Mouse (Mus musculus) urinary bladder, adult 18-20 months (tissue): ENCODE results near the gene Isg20l2.
"Not testable (repeated sequence)": the region's sequence is repeated elsewhere in the genome, so short reads cannot be mapped to it uniquely, and the experiment has no call there.

Experiments used
- DNase-seq, 2 experiments: peaks; one replicate each; pipeline ENCODE4 v3.0.0; 2022; ENCODE audit warnings: low spot score in 2 of 2, mixed read lengths in 2 of 2

Isg20l2 gene

DNA sequence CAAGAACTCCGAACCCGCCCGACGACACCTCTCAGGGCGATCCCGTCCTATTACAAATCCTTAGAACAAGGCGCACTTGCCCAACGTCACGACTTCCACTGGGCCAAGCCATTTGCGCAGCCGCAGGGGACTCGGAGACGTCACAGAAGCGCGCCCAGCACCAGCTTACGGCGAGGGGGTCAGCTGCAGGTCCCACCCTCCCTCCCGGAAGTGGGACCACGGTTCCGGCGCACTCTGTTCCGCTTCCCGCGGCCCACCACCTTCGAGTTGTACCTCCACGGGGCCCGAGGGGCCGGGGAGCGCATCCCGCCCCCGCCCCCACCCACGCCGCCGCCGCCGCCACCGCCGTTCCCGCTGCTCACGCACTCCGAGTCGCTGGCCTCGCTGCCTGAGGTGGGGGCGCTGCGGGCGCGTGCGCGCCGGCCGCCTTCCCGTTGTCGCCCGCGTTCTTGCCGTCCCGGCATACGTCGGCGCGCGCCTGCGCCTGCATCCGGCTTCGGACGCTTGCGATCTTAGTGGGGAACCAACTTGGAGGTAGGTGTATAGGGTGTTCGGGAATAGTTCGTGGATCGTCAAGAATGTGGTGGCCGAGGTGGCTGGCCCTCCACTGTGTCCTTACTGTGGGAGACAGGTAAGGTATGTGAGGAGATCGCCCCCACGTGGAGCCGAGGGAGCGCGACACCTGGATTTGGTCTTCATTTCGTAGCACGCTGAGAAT is at the start of gene Isg20l2, which contains the start of gene Rrnad1:
Isg20l2 (plus strand) TSS at position 237 of the 718 bp plus-strand sequence.
Rrnad1 (minus strand) TSS at position 640 of the 718 bp plus-strand sequence.
- peak; percentile 91 to 96 for DNase-seq

DNA sequence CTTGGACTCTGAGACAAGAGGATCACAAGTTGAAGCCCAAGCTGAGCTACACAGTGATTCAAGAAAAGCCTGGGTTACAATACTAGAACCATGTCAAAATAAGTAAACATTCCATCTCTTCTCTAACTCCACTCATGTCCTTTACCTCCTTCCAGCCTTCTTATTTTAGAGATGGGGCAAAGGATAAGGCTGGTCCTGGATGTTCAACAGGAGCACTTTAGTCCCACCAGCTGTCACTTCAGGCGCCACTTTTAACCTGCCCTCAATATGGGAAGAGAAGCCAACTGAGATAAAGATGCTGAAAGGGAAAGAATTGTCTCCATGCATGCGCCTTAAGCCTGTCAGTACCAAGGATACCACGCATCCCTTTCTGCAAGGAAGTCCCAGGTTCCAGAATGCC is 45.8 kb upstream of the Isg20l2 start:
- DNase-seq = no peak

DNA sequence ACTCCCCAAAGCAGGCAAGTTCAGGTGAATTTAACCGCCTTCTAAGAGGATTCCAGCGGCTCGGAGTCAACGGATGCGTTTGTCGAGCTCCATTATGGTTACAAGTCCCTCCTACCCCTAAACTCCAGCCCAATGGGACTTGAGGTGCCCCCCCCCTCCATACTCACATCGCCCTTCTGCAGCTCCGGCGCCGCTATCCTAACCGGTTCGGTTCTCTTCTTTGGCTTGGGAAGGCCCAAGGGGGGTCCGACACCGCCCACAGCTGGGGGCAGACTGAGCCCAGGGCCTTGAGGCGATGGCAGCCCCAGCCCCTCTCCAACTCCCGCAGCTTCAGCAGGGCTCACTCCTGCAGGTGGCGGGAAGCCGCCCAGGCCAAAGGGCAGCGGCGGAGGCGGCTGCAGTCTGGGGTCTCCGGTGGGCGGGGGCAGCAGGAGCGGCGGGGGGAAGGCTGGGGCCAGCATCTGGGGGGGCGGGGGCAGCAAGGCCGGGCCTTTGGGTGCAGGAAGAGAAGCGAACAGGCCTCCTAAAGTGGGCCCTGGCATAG is 45.3 kb upstream of the Isg20l2 start:
- peak; percentile 14 to 21 for DNase-seq

DNA sequence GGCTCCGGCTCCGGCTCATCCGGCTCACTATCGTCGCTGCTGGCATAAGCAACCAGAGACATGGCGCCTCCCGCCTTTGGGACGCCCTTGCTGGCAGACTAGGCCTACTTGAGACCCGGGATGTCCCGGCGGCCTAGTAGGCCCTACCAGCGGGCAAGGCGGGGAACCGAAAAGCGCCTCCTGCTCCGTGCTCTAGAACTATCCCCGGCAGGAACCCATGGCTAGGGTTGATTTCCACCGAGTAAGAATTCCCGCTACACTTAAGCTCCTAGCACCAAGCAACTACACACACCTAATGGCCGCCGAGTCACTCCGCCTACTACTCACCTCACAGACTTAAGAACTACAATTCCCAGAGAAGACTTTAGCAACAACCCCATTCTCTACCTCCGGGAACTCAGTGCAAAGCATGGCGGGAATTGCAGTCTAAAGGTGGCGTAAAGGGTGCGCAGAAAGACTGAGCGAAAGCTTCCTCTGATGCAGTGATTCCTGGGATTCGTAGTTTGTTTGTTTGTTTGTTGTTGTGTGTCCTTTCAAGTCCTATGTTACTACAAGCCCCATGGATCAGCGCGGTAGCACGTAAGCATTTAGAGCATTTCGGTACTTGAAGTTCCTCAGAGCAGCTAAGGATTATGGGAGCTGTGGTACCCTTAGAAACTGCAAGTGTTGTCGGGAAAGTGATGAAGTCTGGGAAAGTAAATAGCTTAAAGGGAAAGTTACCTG is 44.7 kb upstream of the Isg20l2 start, which contains the start of gene Prcc:
Prcc (minus strand) TSS at position 328 of the 723 bp plus-strand sequence.
- peak; percentile 73 to 91 for DNase-seq

DNA sequence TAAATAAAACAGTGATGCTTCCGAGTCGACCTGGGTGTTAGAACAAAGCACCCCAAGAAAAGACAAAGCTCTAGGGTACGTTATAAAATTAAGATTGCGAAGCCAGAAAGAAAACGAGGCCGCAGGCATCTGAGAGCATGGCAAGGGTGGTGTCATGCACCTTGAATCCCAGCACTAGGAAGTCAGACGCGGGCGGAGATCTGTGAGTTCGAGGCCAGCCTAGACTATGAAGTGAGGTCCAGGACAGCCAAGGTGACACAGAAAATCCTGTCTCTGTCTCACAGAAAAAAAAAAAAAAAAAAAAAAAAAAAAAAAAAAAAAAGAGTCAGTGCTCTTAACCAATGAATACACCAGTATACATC is 44.1 kb upstream of the Isg20l2 start:
- peak in 1 of 2 experiments; percentile 30 for DNase-seq

DNA sequence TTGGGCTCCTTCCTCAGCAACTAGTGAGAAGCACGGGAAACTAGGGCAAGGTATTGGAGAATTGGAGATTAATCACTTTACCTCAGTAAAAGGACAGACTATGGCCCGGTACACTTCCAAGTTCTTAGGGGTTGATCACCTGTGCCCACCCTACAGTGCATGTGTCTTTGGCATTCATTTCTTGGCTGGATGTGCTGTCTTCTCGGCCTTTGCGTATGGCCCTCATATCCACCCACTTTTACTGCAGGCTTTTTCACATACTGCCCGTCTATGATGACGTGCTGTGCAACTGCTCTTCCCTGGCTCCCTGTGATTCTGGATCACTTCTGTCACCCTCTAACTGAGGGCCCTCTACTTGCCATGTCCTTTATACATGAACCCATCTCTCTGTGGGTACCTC is 43.7 kb upstream of the Isg20l2 start:
- no peak for DNase-seq

DNA sequence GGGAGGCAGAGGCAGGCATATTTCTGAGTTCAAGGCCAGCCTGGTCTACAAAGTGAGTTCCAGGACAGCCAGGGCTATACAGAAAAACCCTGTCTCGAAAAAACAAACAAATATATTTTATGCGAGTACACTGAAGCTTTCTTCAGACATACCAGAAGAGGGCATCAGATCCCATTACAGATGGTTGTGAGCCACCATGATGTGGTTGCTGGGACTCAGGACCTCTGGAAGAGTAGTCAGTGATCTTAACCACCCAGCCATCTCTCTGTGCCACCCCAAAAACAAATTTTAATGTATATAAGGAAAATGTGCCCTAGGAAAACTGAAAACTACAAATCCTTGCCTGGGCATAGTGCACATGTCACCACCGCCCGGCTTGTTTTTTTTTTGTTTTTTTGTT is 42.7 kb upstream of the Isg20l2 start:
- not testable (repeated sequence) for DNase-seq

DNA sequence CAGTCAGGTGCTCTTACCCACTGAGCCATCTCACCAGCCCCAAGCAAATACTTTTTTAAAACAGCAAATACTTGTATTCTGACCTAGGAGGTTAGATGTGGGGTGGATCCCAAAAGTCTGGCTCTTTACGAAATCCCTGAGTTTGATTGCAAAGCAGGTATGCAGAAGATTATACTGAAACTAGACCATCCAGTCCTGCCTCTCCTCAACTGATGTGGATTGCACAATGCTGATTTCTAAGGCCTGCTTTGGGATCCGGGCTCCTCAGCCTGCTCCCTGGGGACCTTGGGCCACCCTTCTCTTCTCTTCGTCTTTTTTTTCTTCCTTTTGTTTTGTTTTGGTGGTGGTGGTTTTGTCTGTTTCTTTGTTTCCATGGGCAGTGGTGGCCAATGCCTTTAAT is 38.6 kb upstream of the Isg20l2 start:
- DNase-seq = no peak

DNA sequence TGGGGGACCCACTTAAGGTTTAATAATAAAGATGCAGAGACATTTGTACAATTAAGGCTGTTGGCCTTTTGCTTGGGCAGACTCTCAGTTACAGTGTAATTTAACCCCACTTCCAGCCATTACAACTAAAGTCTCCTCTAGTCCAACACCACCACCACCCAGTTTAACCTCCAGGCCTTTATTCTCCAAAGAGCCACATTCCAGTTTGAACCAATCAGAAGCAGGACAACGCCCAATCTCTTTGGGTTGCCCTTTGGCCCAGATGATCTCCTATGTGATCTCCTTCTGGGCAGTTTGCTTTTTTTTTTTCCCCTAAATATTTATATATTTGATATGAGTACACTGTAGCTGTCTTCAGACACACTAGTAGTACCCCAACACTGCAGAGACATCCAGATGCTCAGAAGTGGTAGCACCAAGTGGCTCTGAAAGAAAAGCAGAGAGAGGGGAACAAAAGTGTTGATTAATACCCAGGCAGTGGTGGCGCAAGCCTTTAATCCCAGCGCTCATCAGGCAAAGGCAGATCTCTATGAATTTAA is 36.7 kb upstream of the Isg20l2 start:
- DNase-seq = no peak

DNA sequence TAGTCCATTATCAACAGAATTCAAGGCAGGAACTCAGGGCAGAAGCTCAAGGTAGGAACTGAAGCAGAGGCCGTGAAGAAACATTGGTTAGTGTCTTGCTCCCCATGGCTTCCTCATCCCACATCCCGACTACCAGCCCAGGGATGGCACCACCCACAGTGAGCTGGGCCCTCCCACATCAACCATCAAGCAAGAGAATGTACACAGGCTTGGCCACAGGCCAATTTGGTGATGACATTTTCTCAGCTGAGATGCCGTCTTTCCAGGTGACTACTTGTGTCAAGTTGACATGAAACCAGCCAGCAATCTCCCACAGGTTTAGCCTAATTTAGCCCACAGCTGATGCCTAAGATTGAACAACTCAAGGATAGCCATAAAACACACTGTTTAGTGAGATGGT is 30.8 kb upstream of the Isg20l2 start:
- DNase-seq = no peak

DNA sequence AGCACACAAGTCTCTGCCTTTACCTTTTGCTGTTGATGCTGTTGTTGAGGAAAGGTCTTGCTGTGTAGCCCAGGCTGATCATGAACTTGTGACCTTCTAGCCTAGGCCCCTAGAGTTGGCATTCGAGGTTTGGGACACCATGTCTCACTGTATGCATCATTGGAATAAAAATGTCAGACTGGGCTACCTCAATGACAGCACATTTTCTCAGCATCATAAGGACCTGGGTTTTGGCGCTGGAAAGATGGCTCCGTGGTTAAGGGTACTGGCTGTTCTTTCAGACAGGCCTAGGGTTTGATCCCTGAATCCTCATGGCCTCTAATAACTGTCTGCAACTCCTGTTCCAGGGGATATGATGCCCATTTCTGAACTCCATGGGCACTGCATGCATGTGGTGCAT is 30.3 kb upstream of the Isg20l2 start:
- no peak for DNase-seq

DNA sequence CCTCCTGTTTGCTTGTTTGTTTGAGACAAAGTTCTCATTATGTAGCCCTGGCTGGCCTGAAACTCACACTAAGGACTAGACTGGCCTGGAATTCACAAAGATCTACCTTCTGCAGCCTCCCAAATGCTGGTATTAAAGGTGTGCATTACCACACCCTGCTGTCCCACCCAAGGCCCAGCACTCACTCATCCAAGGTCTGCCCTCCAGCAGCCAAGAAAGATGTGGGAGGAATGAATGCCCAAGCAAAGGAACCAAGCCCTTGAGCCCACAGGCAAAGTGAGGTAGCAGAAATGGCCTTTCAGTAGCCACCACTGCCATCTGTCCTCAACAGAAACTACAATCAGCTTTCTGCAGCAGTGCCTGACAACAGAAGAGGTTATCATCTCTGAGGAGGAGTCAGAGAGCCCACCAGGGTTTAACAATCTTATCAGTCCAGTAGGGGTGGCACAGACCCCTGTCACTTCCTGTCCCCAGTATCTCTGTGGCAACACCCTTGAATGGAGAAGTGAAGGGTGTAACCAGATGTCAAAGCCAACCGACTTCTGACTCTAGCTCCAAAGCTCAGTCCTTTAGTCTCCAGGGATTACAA is 29.0 kb upstream of the Isg20l2 start:
- no peak for DNase-seq

DNA sequence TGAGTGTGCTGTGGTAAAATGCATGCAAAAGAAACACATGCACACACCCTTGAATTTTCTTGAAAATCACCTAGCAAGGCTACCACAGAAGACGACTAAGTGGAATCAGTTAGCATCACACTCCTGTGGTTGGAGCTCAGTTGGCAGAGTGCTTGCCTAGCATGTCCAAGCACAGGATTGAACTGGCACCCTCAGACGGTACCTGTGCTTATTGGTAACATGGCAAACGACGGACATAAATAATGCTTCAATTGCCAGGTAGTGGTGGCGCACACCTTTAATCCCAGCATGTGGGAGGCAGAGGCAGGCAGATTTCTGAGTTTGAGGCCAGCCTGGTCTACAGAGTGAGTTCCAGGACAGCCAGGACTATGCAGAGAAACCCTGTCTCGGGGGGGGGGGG is 28.2 kb upstream of the Isg20l2 start:
- DNase-seq = not testable (repeated sequence)

DNA sequence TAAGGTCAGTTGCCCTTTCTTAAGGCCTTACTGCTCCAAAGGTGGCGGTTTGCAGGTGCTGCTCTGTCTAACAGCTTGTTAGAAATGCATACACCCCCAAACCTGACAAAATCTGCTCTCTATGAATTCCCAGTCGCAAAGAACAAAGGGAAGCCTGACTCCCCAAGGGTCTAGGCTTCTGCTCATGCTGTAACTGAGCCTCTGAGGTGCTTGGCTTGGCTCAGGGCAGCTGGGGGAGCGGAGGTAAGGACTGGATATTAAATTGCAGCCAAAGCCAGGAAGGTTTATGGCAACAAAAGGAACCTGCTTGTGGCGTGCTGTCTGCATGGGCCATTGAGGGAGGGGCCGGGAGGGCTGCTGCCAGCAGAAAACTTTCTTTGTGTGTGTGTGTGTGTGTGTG is 26.3 kb upstream of the Isg20l2 start:
- DNase-seq = no peak

DNA sequence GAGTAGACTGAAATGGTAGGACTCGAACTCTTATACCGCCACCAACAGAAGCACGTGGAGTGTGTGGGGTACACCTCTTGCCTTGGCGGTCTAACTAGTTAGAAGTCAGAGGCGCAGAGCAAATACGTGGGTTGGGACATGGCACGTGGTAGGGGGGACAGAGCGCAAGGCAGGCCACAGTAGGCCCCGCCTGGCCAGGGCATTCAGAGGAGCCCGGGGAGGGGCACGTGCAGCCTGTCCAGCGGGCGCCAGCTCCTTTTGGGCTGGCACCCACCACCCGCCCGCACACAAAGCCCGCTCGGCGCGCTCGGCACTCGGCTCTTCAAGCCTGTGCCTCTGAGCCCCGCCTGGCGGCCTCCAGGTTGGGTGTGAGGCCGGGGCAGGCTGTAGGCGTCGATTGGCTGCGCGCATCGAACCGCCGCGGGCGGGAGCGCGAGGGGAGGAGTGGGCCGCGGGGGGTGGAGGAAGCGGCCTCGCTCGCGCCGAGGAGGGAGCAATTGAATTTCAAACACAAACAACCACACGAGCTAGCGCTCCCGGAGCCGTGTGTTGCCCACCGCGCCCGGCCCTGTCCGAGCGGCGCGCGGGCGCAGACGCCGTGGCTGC is 24.1 kb upstream of the Isg20l2 start, which contains the start of gene Hdgf:
Hdgf (plus strand) TSS at position 442 of the 606 bp plus-strand sequence.
- peak; percentile 87 to 91 for DNase-seq

DNA sequence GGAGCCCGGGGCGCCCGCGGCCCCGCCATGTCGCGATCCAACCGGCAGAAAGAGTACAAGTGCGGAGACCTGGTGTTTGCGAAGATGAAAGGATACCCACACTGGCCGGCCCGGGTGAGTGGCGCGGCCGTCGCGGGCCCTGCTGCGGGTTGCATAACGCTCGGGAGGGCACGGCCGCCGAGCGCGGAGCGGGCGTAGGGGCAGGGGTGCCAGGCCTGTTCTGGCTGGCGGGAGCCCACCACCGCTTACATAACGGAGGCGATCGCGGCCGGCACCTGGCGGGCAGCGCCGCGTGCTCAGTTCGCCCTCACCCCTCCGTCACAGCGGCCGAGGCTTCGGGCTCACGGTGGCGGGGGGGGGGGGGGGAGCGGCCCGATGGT is 23.5 kb upstream of the Isg20l2 start:
- DNase-seq = peak in 1 of 2 experiments; percentile 69

DNA sequence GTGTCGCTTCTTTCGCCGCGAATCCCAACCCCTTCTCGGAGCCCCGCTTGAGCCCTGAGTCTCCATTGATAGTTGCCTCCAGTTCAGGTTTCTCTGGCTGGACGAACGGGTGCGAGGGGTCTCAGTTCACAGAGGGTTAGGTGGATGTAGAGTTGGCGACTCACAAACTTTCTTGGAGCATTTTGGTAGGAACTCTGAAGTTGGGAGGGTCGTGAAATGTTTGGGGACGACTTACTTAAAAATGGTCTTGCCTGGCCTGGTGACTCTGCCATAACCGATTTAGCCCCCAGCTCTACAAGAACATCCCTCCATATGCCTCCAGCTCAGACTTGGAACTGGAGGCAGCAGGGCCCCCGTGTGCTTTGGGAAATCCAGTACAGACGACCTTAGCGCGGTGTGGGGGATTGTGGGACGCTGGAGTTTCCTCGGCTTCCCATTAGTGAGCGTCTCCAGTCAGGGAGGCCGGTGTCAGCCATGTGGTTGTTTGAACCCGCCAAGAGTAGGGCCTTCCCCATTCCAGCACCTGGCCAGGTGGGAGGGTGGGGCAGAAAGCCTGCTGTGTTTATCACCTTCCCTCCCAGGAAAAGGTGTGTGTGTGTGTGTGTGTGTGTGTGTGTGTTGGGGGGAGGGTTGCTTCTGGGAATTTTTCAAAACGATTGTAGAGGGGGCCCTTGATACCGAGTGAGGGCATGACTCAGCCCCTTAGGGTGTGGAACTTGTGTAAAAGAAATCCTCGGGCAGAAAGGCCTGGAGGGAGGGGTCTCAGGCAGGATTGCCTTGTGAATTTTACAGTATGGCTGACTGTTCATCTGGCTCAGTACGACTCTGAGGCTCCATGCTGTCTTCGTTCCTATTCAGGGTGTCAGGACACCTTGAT is 22.9 kb upstream of the Isg20l2 start:
- DNase-seq = peak; percentile 47 to 51

DNA sequence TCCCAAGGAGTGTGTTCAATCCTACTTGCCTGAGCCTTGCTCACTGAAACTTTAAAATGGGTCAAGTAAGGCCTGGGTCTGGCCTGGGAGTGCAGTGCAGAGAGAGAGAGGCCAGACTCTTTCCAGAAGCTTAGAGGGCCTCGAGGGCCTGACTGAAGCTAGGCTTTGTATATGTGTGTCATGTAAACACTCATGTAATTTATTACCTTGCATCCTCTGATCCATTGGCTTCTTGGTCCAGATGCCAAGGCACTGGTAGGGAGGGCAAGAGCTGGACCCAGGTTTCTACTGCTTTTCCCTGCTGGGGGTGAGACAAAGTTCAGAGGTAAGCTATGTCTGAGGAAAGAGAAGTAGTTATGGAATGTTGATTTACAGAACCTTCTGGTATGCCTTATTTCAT is 22.2 kb upstream of the Isg20l2 start:
- DNase-seq = no peak

DNA sequence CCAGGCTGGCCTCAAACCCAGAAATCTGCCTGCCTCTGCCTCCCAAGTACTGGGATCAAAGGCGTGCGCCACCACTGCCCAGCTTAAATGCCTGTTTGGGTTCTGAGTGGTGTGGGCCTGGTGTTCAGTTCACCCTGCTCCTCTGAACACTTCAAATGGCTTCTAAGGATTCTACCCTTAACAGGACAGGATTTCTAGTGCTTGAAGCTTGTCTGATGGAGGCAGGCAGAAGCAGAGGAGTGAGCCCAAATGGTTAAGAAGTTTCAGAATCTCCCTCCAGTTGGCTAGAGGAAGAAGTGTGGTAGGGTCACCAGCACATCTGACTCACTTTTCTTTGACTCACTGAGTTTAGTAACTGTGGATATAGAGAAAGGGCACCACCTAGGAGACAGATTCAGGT is 20.7 kb upstream of the Isg20l2 start:
- DNase-seq = no peak

DNA sequence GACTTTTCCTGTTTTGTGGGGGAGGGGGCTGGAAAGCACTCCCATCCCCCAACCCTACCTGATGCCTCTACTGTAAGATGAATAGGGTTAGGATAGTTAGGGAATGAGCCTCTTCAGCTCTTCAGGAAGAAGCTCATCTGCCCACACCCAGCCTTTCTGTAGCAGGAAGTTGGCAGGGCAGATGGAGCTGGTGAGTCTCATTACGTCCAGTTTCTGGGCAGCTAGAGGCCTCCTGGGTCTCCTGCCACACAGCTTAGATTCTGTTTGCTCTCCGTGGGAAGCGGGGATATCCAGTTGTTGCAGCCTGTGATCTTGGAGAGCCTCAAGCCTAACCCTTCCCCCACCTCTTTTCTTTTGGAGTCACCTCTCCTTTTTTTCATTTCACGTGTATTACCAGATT is 20.2 kb upstream of the Isg20l2 start:
- DNase-seq = no peak
